Mouse (Mus musculus): ENCODE data around the gene 9030025P20Rik.
"Not testable (repeated sequence)": the region's sequence is repeated elsewhere in the genome, so short reads cannot be mapped to it uniquely, and the experiment has no call there.

9030025P20Rik gene

DNA sequence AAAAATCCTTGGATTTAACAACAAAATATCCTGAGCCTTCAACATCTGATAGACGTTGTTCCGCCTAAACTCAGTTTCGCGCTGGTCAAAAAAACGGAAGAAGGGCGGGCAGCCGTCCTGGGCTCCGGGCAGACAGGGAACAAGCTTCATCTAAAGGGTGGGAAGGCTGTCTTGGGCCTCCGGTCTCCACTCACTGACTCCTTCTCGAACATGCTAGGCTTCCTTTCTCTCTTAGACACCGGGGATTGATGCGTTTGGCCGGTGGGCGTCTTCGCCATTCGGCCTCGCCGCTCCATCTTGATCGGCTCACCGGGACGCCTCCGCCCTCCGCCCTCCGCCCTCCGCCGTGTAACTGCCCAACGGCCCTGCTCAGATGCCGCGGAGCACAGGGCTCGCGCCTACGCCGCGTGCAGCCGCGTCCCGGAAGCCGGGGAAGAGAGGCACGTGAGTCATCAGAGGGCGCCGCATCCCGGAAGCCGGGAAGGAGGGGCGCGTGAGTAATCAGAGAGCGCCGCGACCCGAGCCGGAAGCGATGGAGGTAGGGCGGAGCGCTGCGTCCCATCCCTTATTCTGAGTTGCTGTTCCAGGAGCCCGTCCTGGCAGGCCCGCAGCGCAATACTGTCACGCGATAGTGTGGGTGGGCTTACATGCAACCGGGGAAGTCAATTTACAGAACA, at the start of gene 9030025P20Rik, which contains the start of gene Gm3417:
Gene 9030025P20Rik (plus strand): TSS at position 107 of the 677 bp plus-strand sequence.
Gene Gm3417 (minus strand): TSS at position 429 of the 677 bp plus-strand sequence.
- not testable (repeated sequence) for DNase-seq (ENCODE audit: low read depth, low spot score)

DNA sequence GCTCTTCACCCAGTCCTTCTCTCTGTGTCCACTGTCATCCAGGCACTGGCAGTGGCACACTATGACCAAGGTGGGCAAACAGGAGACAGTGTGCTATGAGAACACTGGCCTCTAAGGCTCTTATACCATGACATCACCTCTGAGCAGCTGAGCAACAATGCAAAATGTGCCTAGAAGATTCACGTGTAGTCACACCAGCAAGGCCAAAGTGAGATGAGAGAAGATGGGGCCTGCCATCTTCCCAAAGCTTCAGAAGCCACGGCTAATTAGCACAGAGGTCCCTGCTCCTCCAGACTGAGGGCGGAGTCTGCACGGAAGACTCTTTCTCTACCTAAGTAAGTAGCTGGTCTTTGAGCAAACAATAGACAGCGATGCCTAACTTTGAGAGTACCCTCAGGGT, 49.6 kb upstream of the 9030025P20Rik start:
- DNase-seq (ENCODE audit: low read depth, low spot score): no peak

- no peak for DNase-seq (ENCODE audit: low read depth, low spot score)
Observed at GRCm38 (mm10) chr17:14930697-14931096, 47.6 kb upstream of the 9030025P20Rik start.

DNA sequence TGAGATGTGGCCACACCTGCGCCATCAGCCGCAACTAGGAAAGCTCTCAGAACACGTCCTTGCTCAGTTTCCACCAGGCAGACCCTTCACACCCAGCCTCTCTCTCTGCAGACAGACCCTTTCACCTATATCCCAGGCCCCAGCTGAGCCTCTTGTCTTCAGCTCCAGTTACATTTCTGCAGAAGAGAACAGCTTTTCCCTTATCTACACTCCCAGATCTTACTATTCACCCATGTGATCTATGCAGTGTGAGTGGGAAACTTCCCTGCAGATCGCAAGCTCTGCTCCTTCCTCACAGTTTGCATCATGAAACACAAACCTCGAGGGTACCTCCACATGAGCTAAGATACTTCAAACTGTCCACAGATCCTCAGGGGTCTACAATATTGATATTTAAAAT, 46.8 kb upstream of the 9030025P20Rik start:
- DNase-seq (ENCODE audit: low read depth, low spot score): no peak

- DNase-seq (ENCODE audit: low read depth, low spot score): not testable (repeated sequence)
Observed at GRCm38 (mm10) chr17:14935280-14935679, 43.0 kb upstream of the 9030025P20Rik start.

DNA sequence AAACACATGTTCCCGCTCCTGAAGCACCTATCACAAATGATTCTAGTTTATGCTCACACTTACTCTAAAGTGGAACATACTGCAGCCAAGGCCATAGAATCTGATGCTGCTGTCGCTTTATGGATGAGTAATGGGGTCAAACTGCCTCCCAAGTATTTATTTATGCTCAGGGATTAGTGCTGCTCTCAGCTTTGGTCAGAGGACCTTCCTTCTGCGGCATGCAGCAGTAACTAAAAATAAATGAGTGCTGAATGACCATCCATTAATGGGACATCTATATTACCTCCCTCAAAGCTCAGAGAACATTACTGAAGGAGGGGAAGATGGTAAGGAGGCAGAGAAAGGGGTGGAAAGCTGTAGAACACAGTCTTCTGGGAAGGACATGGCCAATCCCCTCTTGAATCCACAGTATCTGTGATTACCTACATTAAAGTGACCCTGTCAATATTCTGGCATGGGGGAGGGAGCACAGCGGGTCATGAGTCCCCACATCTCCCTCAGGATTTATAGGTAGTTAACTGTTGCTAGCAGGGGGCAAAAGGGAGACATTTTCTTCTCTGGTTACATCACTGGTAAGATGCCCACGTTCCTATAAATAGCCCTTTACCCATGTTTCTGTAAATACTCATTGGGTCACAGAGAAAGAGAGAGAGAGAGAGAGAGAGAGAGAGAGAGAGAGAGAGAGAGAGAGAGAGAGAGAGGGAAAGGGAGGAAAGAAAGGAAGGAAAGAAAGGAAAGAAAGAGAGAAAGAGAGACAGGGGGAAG, 42.2 kb upstream of the 9030025P20Rik start:
- no peak for DNase-seq (ENCODE audit: low read depth, low spot score)

DNA sequence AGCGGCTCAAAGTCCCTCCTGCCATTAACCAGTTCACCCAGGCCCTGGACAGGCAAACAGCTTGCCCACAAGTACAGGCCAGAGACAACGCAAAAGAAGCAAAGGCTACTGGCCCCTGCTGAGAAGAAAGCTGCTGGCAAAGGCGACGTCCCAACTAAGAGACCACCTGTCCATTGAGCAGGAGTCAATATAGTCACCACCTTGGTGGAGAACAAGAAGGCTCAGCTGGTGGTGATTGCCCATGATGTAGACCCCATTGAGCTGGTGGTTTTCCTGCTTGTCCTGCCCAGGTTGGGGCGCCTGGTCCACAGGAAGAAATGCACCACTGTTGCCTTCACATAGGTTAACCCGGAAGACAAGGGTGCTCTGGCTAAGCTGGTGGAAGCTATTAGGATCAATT, 36.1 kb upstream of the 9030025P20Rik start:
- not testable (repeated sequence) for DNase-seq (ENCODE audit: low read depth, low spot score)

GRCm38 (mm10) chr17:14943009-14943728, 35.1 kb upstream of the 9030025P20Rik start, which contains the start of the genes Wdr27 and 1600012H06Rik:
Wdr27 (minus strand) TSS chr17:14943158.
1600012H06Rik (plus strand) TSS chr17:14943184.
- DNase-seq (ENCODE audit: low read depth, low spot score): peak; percentile 96

- DNase-seq (ENCODE audit: low read depth, low spot score): no peak
Observed at GRCm38 (mm10) chr17:14943729-14944059, 34.6 kb upstream of the 9030025P20Rik start.

DNA sequence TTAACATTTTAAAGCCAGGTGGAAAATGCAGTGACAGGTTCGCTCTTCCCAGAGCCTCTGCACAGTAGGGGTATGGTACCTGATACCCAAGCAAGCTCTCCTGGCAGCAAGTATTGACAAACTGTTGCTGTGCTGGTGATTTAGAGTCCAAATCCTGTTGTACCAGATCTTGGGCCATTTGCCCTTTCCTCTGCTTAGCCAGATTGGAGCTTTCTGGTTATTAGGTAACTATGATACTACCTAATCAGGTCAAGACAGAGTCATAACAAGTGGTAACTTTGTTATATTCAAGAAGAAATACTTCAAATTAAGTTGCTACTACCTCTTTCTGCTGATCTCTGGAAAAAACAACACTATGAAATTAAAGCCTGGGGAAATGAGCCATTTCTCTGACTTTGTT, 33.7 kb upstream of the 9030025P20Rik start:
- no peak for DNase-seq (ENCODE audit: low read depth, low spot score)

- no peak for DNase-seq (ENCODE audit: low read depth, low spot score)
Observed at GRCm38 (mm10) chr17:14949161-14949827, 29.0 kb upstream of the 9030025P20Rik start.

DNA sequence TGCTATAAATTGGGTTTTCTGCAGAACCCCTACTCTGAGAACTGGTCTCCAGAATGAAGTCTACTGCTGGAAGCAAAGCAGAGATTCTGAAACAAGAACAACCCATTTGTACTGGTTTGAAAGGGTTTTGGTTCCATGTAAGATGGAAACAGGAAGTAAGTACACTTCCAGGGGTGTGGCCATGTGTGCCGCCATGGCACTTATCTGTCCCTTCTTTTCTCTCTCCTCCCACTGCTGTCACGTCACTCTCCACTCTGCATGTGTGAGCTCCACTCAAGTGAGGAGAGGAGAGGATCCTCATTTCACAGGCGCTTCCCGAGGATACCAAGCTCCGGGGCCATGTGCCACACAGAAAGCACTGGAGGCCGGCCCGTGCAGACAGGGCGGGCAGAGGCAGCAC, 24.8 kb upstream of the 9030025P20Rik start:
- no peak for DNase-seq (ENCODE audit: low read depth, low spot score)

- DNase-seq (ENCODE audit: low read depth, low spot score): no peak
Observed at GRCm38 (mm10) chr17:14958686-14959327, 19.5 kb upstream of the 9030025P20Rik start.

DNA sequence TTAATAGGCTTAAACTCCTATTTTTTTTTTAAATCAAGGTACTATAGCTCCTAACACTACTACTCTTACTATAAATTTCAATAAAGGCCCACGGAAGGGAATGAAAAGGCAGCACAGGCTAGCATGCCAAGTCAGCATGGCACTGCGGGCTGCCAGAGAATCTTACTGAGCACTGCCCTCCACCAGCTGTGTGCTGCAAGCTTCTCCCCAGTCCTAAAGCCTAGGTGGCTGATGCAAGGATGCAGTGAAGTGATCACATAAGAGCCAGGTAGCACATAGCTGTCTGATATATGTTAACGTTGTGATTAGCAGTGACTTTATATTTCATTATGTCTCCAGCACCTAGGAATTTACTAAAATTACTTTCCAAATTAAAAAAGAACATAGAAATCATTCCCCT, 18.3 kb upstream of the 9030025P20Rik start:
- DNase-seq (ENCODE audit: low read depth, low spot score): no peak

DNA sequence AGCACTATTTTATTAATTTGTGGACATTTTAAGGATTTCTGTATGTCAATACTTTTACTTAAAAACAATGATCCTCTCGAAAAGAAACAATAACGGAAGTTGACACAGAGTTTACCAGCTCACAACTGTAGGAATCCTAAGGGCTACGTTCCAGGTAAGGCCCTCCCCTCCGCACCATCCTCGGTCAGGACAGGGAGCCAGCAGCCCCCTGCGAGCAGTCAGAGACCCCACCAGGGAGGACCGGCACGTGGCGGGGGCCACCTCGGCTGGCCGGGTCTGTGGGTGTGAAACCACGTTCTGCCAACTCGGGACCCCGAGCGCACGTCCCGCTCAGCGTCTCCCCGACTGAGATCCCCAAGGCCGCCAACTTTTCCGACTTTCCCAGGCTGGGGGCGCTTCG, 17.7 kb upstream of the 9030025P20Rik start:
- peak; percentile 31 for DNase-seq (ENCODE audit: low read depth, low spot score)

- DNase-seq (ENCODE audit: low read depth, low spot score): peak; percentile 58
Observed at GRCm38 (mm10) chr17:14960951-14961556, 17.2 kb upstream of the 9030025P20Rik start, which contains the start of gene Phf10. Phf10 (minus strand) TSS chr17:14961273.

- DNase-seq (ENCODE audit: low read depth, low spot score): not testable (repeated sequence)
Observed at GRCm38 (mm10) chr17:14961557-14962154, 16.6 kb upstream of the 9030025P20Rik start.

DNA sequence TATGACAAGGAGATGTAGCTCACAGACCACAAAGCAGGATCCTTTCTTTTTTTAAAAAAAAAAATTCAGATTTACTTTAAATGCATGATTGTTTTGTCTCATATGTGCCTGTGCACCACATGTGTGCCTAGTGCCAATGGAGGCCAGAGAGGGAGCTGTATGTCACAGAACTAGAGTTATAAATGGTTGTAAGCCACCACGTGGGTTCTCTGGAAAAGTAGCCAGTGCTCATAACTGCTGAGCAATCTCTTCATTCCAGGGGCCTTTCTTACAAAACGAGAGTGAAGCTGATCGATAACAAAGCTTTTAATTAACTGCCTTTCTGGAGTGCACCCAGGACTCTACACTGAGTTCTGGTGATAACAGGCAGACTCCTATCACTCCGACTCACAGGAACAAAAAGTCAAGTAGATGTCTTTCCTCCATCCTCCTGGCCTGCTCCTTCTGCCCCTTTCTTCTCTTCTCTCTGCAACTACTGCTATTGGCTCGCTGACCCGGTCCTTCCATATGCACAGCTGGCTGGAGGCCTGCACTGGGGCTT, 9.8 kb upstream of the 9030025P20Rik start:
- DNase-seq (ENCODE audit: low read depth, low spot score): not testable (repeated sequence)

GRCm38 (mm10) chr17:14977718-14978361, 428 bp upstream of the 9030025P20Rik start:
- not testable (repeated sequence) for DNase-seq (ENCODE audit: low read depth, low spot score)

All from CD4-positive helper T cell, adult 2 months (primary cell).